Mouse (Mus musculus) intestine, embryonic 15.5 days (tissue): ENCODE data around the gene Gm17324. TPM values are rescaled to one million over a fixed set of nuclear protein-coding genes. Genes with fewer than 3 reads are reported as not detected.

Source experiments
- ATAC-seq: fragments of 200-750 bp; cut with Nextera tagmentation; 2 replicates; pipeline ENCODE4 v1.8.0; 2017; ENCODE audit warnings: moderate TSS enrichment, moderate library complexity
- H3K27ac ChIP-seq: fragments of 300-500 bp; sonication (generic); 2 replicates; pipeline ENCODE4 v1.5.1; 2015; ENCODE audit warnings: mild to moderate bottlenecking, inconsistent platforms
- H3K27me3 ChIP-seq: fragments of 300-500 bp; sonication (generic); replicated peaks from 2 replicates; pipeline ENCODE4 v1.6.1; 2015; ENCODE audit warnings: inconsistent platforms
- H3K36me3 ChIP-seq: fragments of 300-500 bp; sonication (generic); 2 replicates; pipeline ENCODE4 v1.6.1; 2015; ENCODE audit warnings: inconsistent platforms
- H3K4me1 ChIP-seq: fragments of 300-500 bp; sonication (generic); replicated peaks from 2 replicates; pipeline ENCODE4 v1.6.1; 2015; ENCODE audit warnings: inconsistent platforms
- H3K4me2 ChIP-seq: fragments of 300-500 bp; sonication (generic); replicated peaks from 2 replicates; pipeline ENCODE4 v1.6.1; 2015; ENCODE audit warnings: mild to moderate bottlenecking, inconsistent platforms
- H3K4me3 ChIP-seq: fragments of 300-500 bp; sonication (generic); replicated peaks from 2 replicates; pipeline ENCODE4 v1.5.1; 2015; ENCODE audit warnings: inconsistent platforms
- H3K9ac ChIP-seq: fragments of 300-500 bp; sonication (generic); 2 replicates; pipeline ENCODE4 v1.6.1; 2015; ENCODE audit warnings: inconsistent platforms
- H3K9me3 ChIP-seq: fragments of 300-500 bp; sonication (generic); 2 replicates; pipeline ENCODE4 v1.6.1; 2016; ENCODE audit warnings: inconsistent platforms
- WGBS: fragments of 180-500 bp; shearing (Covaris S2); methylation state at CpG from one replicate; pipeline ENCODE4 v1.1.7; 2015; 5-methylcytosine and 5-hydroxymethylcytosine counted together
- polyA plus RNA-seq: library from polyadenylated mRNA; unstranded; fragments of >200 nt; fragmentation: Nextera tagmentation; extraction: Ambion mirVana; gene quantifications from 2 replicates; pipeline ENCODE4 v1.2.1, GENCODE M21; 2015

Gm17324 gene
- polyA plus RNA-seq, 1 experiment from 2014 or later = 0.64 TPM

- peaks cover 5% of the 10 kb centered on the region; the same call in 1 of the 2 replicates for H3K4me1 ChIP-seq
- no peak overlapping the region for H3K4me3 ChIP-seq
- H3K36me3 ChIP-seq = peaks cover 10% of the 10 kb centered on the region
- H3K4me2 ChIP-seq = no peak overlapping the region
- H3K9me3 ChIP-seq = no peaks in the 10 kb centered on the region
- whole genome bisulfite sequencing = 83% methylated on average over 4 of the region's 4 CpGs
- ATAC-seq = no peak
- H3K27ac ChIP-seq = no peak overlapping the region
- no peaks in the 10 kb centered on the region for H3K27me3 ChIP-seq
- H3K9ac ChIP-seq = no peak overlapping the region
Measured at GRCm38 (mm10) chr9:78451382-78451781, 2.8 kb upstream of the Gm17324 start.

- Histone ChIP-seq H3K4me3 (no peak overlapping the region), H3K9me3 (no peaks in the 10 kb centered on the region), H3K36me3 (peaks cover 10% of the 10 kb centered on the region), H3K9ac (no peak overlapping the region), H3K27me3 (no peaks in the 10 kb centered on the region; the same call in 1 of the 2 replicates), H3K4me1 (peaks cover 5% of the 10 kb centered on the region; the same call in 1 of the 2 replicates), H3K27ac (no peak overlapping the region), H3K4me2 (no peak overlapping the region)
- WGBS = 87% methylated on average over 5 of the region's 5 CpGs
- no peak for ATAC-seq
Measured at GRCm38 (mm10) chr9:78450404-78450803, 1.8 kb upstream of the Gm17324 start.

GRCm38 (mm10) chr9:78447606-78447972 lies 997 bp downstream of the Gm17324 start:
- Histone ChIP-seq H3K9me3 (no peaks in the 10 kb centered on the region), H3K36me3 (peaks cover 7% of the 10 kb centered on the region), H3K4me1 (peaks cover 5% of the 10 kb centered on the region; the same call in 1 of the 2 replicates), H3K9ac (peak overlapping the region; percentile 93), H3K4me3 (peak overlapping the region; percentile 96), H3K27ac (no peak overlapping the region), H3K4me2 (peak overlapping the region; percentile 66), H3K27me3 (peaks cover 8% of the 10 kb centered on the region)
- 29% methylated on average over 9 of the region's 9 CpGs for WGBS
- ATAC-seq = peak; percentile 24; the same call in 1 of the 2 replicates

DNA sequence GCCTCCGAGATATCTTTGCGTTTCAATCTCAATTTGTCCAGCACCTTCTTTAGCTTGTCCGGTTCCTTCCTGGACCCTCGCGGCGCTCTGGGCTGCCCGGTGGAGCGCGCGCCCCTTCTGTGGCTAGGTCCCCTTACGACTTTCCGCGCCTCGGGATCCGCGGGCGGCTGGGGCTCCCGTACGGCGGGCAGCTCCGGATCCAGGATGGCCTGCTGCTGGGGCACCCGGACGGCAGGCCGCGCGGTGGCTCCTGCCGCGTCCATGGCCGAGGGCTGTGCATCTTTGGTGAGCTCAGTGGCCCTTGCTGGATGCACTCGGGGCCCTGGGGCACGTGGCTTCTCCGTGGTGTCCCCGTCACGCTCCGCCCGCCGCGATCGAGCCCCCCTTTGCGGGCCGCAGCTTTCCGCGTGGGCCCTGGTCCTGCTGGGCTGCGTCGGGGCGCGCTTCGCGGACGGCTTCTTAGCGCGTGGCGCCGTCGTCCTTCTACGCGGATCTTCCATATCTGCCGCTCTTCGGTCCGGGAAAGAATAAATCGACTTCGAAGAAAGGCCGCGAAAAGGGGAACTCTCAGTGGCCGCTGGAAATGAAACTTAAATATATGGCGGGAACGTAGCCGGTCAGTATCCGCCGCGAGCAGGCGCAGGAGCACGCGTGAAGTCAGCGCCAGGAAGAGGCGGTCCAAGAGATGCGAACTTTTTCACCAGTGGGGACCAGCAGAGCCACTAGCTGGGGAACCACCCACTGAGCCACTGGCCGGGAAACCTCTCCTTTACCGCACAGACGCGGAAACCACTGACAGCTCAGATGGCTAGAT lies 5.8 kb downstream of the Gm17324 start, which contains the start of gene Cgas:
Gene Cgas (minus strand): TSS at position 659 of the 814 bp plus-strand sequence.
- under 1% methylated on average over 81 of the region's 81 CpGs for WGBS
- peak within 1 kb of the TSS; percentile 53 for H3K4me3 ChIP-seq
- peaks cover 17% of the 10 kb centered on the region for H3K27me3 ChIP-seq

DNA sequence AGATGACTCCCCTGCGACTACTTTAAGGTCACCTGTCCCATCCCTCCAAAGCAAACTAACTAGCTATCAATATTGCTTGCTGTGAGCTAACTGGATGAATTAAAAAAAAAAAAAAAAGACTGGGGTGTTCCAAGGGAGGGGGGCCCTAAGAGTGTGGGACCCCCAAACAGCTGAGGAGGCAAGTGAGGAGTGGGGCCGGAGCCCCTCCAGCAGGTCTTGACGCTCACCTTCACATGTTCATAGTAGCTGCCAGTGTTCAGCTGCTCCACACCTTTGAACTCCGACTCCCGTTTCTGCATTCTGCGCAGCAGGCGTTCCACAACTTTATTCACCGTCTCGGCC lies 6.4 kb downstream of the Gm17324 start:
- H3K27ac ChIP-seq = no peak overlapping the region
- H3K9ac ChIP-seq = peak overlapping the region; percentile 59
- no peaks in the 10 kb centered on the region for H3K36me3 ChIP-seq
- WGBS = 5% methylated on average over 9 of the region's 9 CpGs
- no peaks in the 10 kb centered on the region; the same call in 1 of the 2 replicates for H3K4me1 ChIP-seq
- H3K9me3 ChIP-seq = no peaks in the 10 kb centered on the region
- H3K27me3 ChIP-seq = peaks cover 17% of the 10 kb centered on the region
- H3K4me3 ChIP-seq = peak overlapping the region; percentile 53
- H3K4me2 ChIP-seq = peak overlapping the region; percentile 95
- ATAC-seq = peak; percentile 62

More for the DNA sequence above, 5.8 kb downstream of the Gm17324 start, which contains the start of gene Cgas:
- H3K9ac ChIP-seq = peak within 1 kb of the TSS; percentile 59
- H3K36me3 ChIP-seq = no peaks in the 10 kb centered on the region
- peak; percentile 77 for ATAC-seq
- H3K4me1 ChIP-seq = no peaks in the 10 kb centered on the region; the same call in 1 of the 2 replicates
- H3K4me2 ChIP-seq = peak within 1 kb of the TSS; percentile 95
- H3K9me3 ChIP-seq = no peaks in the 10 kb centered on the region
- H3K27ac ChIP-seq = no peak within 1 kb of the TSS

- 72% methylated on average over 5 of the region's 5 CpGs for WGBS
Measured at GRCm38 (mm10) chr9:78439426-78439825, 9.2 kb downstream of the Gm17324 start.

DNA sequence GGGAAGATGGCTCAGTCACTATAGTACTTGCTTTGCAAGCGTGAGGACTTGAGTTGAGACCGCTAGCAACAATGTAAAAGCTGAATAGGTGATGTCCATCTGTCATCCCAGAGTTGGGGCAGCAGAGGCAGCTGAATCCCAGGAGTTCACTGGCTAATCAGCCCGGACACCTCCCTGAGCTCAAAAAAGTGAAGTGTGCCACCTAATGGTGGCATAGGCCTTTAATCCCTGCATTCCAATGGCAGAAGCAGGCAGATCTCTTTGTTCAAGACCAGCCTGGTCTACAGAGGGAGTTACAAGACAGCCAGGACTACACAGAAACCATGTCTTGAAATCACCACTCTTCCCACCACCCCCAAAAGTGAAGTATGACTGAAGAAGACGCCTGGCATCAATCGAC lies 16.1 kb downstream of the Gm17324 start:
- Histone ChIP-seq H3K36me3 (peaks cover 4% of the 10 kb centered on the region; the same call in 1 of the 2 replicates), H3K4me2 (no peak overlapping the region), H3K27me3 (no peaks in the 10 kb centered on the region), H3K4me3 (no peak overlapping the region), H3K27ac (no peak overlapping the region), H3K4me1 (0 out of 2 replicates have a peak, but pooled peaks cover 3% of the 10 kb centered on the region), H3K9me3 (no peaks in the 10 kb centered on the region), H3K9ac (no peak overlapping the region)
- 89% methylated on average over 5 of the region's 5 CpGs for WGBS
- no peak for ATAC-seq

More at GRCm38 (mm10) chr9:78439426-78439825, 9.2 kb downstream of the Gm17324 start:
- peaks cover 16% of the 10 kb centered on the region for H3K27me3 ChIP-seq
- H3K4me2 ChIP-seq = no peak overlapping the region
- no peak overlapping the region for H3K27ac ChIP-seq
- no peak overlapping the region for H3K9ac ChIP-seq
- no peaks in the 10 kb centered on the region; the same call in 1 of the 2 replicates for H3K4me1 ChIP-seq
- no peaks in the 10 kb centered on the region for H3K36me3 ChIP-seq
- ATAC-seq = no peak
- H3K9me3 ChIP-seq = no peaks in the 10 kb centered on the region
- H3K4me3 ChIP-seq = no peak overlapping the region

DNA sequence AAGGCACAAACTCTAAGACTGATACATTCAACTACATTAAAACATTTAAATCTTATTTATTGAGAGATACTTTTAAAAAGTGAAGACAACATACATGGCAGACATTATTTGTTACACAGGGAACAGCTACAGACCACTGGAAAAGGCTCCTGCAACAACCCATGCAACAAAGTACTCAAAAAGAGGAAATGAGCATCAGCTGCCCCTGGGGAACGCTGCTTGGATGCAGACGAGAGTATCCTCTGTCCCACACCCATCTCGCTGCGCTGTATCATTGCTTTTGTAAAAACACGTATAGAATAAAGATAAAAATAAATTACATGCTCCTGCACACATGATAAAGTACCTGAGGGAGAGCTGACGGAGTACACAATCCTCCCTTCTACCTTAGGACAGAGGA lies 18.1 kb downstream of the Gm17324 start:
- H3K9me3 ChIP-seq = no peaks in the 10 kb centered on the region
- no peaks in the 10 kb centered on the region for H3K27me3 ChIP-seq
- H3K27ac ChIP-seq = no peak overlapping the region
- H3K4me3 ChIP-seq = no peak overlapping the region
- no peak overlapping the region for H3K4me2 ChIP-seq
- peaks cover 4% of the 10 kb centered on the region; the same call in 1 of the 2 replicates for H3K36me3 ChIP-seq
- WGBS = 68% methylated on average over 6 of the region's 6 CpGs
- 0 out of 2 replicates have a peak, but pooled peaks cover 3% of the 10 kb centered on the region for H3K4me1 ChIP-seq
- H3K9ac ChIP-seq = no peak overlapping the region
- no peak for ATAC-seq

DNA sequence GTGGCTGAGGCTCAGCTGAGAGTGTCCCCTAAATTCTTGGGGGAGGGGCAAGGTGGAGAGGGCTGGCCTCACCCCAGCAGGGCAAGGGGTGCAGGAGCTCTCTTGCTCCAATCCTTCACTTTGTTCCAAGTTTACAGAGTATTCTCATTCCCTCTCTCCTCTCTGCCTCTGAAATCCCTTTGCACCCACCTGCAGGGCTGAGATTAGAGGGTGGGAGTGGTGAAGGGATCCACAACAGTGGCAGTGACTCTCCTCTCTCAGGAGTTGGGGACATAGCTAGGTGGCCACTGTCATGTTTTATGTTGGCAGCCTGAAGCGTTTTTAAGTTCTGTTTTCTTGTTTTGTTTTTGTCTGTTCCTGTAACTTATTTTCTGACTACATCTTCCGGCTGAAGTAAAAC lies 19.0 kb downstream of the Gm17324 start:
- Histone ChIP-seq H3K9ac (no peak overlapping the region), H3K27ac (no peak overlapping the region), H3K4me2 (no peak overlapping the region), H3K4me1 (0 out of 2 replicates have a peak, but pooled peaks cover 3% of the 10 kb centered on the region), H3K27me3 (no peaks in the 10 kb centered on the region), H3K4me3 (no peak overlapping the region), H3K9me3 (no peaks in the 10 kb centered on the region), H3K36me3 (peaks cover 4% of the 10 kb centered on the region; the same call in 1 of the 2 replicates)
- WGBS = 65% methylated on average over 2 of the region's 2 CpGs
- no peak for ATAC-seq

DNA sequence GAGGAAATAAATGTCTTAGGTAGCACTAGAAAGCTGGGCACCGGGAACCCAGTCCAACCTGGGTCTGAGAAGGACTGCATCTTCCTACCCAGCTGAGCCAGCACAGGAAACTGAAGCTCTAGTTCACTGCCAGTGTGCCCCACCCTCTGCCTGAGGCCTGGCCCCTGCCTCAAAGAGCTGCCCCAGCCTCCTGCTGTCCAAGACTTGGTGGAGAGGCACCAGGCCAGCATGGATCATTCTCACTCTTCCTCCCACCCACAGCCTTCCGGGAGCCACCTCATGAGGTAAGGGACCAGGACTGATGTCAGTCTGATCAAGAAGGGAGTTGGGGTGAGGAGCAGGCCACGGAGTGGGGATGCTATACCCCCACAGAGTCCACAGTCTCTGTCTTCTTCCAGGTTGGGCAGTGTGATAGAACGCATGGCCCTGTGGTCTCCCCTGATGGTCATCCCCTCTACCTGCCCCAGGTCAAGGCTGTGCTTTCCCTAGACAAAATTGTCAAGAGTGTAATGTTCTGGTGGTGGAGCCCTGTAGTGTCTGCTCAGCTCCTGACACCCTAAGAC lies 19.6 kb downstream of the Gm17324 start:
- no peaks in the 10 kb centered on the region for H3K27me3 ChIP-seq
- H3K9me3 ChIP-seq = no peaks in the 10 kb centered on the region
- WGBS = 84% methylated on average over 4 of the region's 4 CpGs
- no peak overlapping the region for H3K4me2 ChIP-seq
- 0 out of 2 replicates have a peak, but pooled peaks cover 3% of the 10 kb centered on the region for H3K4me1 ChIP-seq
- H3K9ac ChIP-seq = no peak overlapping the region
- no peak overlapping the region for H3K4me3 ChIP-seq
- no peak overlapping the region for H3K27ac ChIP-seq
- no peak for ATAC-seq
- H3K36me3 ChIP-seq = peaks cover 4% of the 10 kb centered on the region; the same call in 1 of the 2 replicates

DNA sequence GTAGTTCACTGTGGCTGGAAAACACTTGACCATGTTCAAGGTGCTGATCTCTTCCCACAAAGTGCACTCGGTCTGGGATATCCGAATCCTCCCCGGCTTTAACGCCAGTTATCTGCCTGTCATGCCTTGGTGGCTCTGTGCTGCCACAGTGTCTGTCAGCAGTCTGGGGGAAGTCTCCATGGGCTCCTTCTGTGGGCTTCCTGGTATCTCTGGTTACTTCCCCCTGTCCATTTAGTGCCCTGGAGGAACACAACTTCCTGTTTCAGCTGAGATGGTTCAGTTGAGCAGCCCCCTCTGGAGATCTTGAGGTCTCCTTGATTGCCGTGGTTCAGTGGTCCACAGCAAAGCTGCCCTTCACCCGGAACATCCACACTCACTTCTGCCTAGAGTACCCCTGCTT lies 20.4 kb downstream of the Gm17324 start:
- H3K27me3 ChIP-seq = no peaks in the 10 kb centered on the region
- H3K4me1 ChIP-seq = 0 out of 2 replicates have a peak, but pooled peaks cover 3% of the 10 kb centered on the region
- H3K36me3 ChIP-seq = peaks cover 4% of the 10 kb centered on the region; the same call in 1 of the 2 replicates
- H3K9ac ChIP-seq = no peak overlapping the region
- 81% methylated on average over 6 of the region's 6 CpGs for WGBS
- no peak overlapping the region for H3K27ac ChIP-seq
- no peak for ATAC-seq
- H3K4me3 ChIP-seq = no peak overlapping the region
- H3K4me2 ChIP-seq = no peak overlapping the region
- no peaks in the 10 kb centered on the region for H3K9me3 ChIP-seq

- WGBS = 22% methylated on average over 27 of the region's 27 CpGs
- H3K4me2 ChIP-seq = peak overlapping the region; percentile 72
- no peaks in the 10 kb centered on the region for H3K27me3 ChIP-seq
- peak overlapping the region; percentile 23 for H3K4me3 ChIP-seq
- peak overlapping the region; percentile 13; the same call in 1 of the 2 replicates for H3K9ac ChIP-seq
- H3K9me3 ChIP-seq = no peaks in the 10 kb centered on the region
- no peak overlapping the region for H3K27ac ChIP-seq
- ATAC-seq = peak; percentile 23; the same call in 1 of the 2 replicates
- 0 out of 2 replicates have a peak, but pooled peaks cover 3% of the 10 kb centered on the region for H3K4me1 ChIP-seq
- peaks cover 3% of the 10 kb centered on the region; the same call in 1 of the 2 replicates for H3K36me3 ChIP-seq
Measured at GRCm38 (mm10) chr9:78427362-78427781, 21.2 kb downstream of the Gm17324 start.
